Mouse (Mus musculus) gastrocnemius, postnatal 10 days (tissue): Measurements from ENCODE around the gene Aanat. TPM values are rescaled to one million over a fixed set of nuclear protein-coding genes. Genes with fewer than 3 reads are reported as not detected.
A peak's percentile ranks its signal among the peaks of the same experiment; 100 is the strongest.

ENCODE experiments used
- DNase-seq: peaks from one replicate; pipeline ENCODE4 v3.0.0; 2021; ENCODE audit warnings: mixed read lengths
- total RNA-seq, 2 experiments: library from RNA; stranded (reverse); gene quantifications; 2 replicates each; pipeline ENCODE4 v1.2.3; 2021

The Aanat gene
- total RNA-seq, 2 experiments from 2014 or later, result not detected

GRCm38 (mm10) chr11:116574982-116575381 is 11.2 kb upstream of the Aanat start:
- no peak for DNase-seq

GRCm38 (mm10) chr11:116575396-116575795 is 10.8 kb upstream of the Aanat start:
- DNase-seq, result no peak

GRCm38 (mm10) chr11:116579280-116579679 is 7.0 kb upstream of the Aanat start:
- no peak for DNase-seq

- no peak for DNase-seq
Observed at GRCm38 (mm10) chr11:116580031-116580652, 6.1 kb upstream of the Aanat start.

- DNase-seq, result peak; percentile 49
Observed at GRCm38 (mm10) chr11:116580711-116581375, 5.4 kb upstream of the Aanat start.

- peak; percentile 90 for DNase-seq
Observed at GRCm38 (mm10) chr11:116581376-116581814, 4.8 kb upstream of the Aanat start, which contains the start of gene Ube2o. Ube2o (minus strand) TSS chr11:116581447.

- no peak for DNase-seq
Observed at GRCm38 (mm10) chr11:116585682-116586081, 550 bp upstream of the Aanat start.

- DNase-seq, result peak; percentile 81
Observed at GRCm38 (mm10) chr11:116586801-116587631, 784 bp downstream of the Aanat start.

GRCm38 (mm10) chr11:116589020-116589531 is 2.8 kb downstream of the Aanat start:
- no peak for DNase-seq

GRCm38 (mm10) chr11:116589574-116589973 is 3.3 kb downstream of the Aanat start:
- DNase-seq, result no peak

- no peak for DNase-seq
Observed at GRCm38 (mm10) chr11:116591621-116592020, 5.4 kb downstream of the Aanat start.

- DNase-seq, result peak; percentile 96
Observed at GRCm38 (mm10) chr11:116592428-116592827, 6.2 kb downstream of the Aanat start.

- no peak for DNase-seq
Observed at GRCm38 (mm10) chr11:116593345-116593744, 7.1 kb downstream of the Aanat start.

GRCm38 (mm10) chr11:116596766-116597165 is 10.5 kb downstream of the Aanat start:
- DNase-seq, result no peak

- no peak for DNase-seq
Observed at GRCm38 (mm10) chr11:116598193-116598592, 12.0 kb downstream of the Aanat start.

GRCm38 (mm10) chr11:116599230-116599629 is 13.0 kb downstream of the Aanat start:
- no peak for DNase-seq

- no peak for DNase-seq
Observed at GRCm38 (mm10) chr11:116601166-116601565, 14.9 kb downstream of the Aanat start.

- DNase-seq, result no peak
Observed at GRCm38 (mm10) chr11:116602043-116602442, 15.8 kb downstream of the Aanat start.

GRCm38 (mm10) chr11:116603339-116603738 is 17.1 kb downstream of the Aanat start:
- peak; percentile 40 for DNase-seq

- DNase-seq, result no peak
Observed at GRCm38 (mm10) chr11:116604097-116604496, 17.9 kb downstream of the Aanat start.

GRCm38 (mm10) chr11:116607717-116608116 is 21.5 kb downstream of the Aanat start:
- no peak for DNase-seq

- DNase-seq, result no peak
Observed at GRCm38 (mm10) chr11:116609965-116610630, 23.9 kb downstream of the Aanat start.
